Mouse (Mus musculus): Measurements from ENCODE around the gene Tex44. TPM values are rescaled to one million over a fixed set of nuclear protein-coding genes. Genes with fewer than 3 reads are reported as not detected.

The Tex44 gene
- total RNA-seq, 2 experiments from 2014 or later, result not detected

- intact Hi-C loops (cut with DNase I), result no loop called here
- peak in 1 of 2 experiments; percentile 52 for DNase-seq (ENCODE audit: low spot score in 2 of 2)
Measured at GRCm38 (mm10) chr1:86472197-86472952, 46.2 kb downstream of the Tex44 start.

GRCm38 (mm10) chr1:86473109-86473760 is 47.1 kb downstream of the Tex44 start:
- no peak for DNase-seq (ENCODE audit: low spot score in 2 of 2)
- intact Hi-C loops (cut with DNase I), result no loop called here

Other genes starting within 250 kb of the Tex44 start
- gene B3gnt7, start 123.5 kb upstream of the Tex44 start, total RNA-seq (2021), result 1 to 10 TPM; 1.2 to 1.4 TPM
- gene Ncl, start 66.9 kb upstream of the Tex44 start, total RNA-seq (2021), result 100 to 1,000 TPM; 135 to 136 TPM
- gene Nmur1, start 101 bp upstream of the Tex44 start, total RNA-seq (2021), result not detected
- gene Ptma, start 100.4 kb downstream of the Tex44 start, total RNA-seq (2021), result 100 to 1,000 TPM; 359 to 366 TPM
- 10 to 100 TPM; 49.4 to 58.1 TPM for gene Pde6d, start 156.3 kb downstream of the Tex44 start, total RNA-seq (2021)
- gene Cops7b, start 156.6 kb downstream of the Tex44 start, total RNA-seq (2021), result 10 to 100 TPM; 27.5 to 29.6 TPM
- 10 to 100 TPM; 11.2 to 14.1 TPM for gene Nppc, start 244.2 kb downstream of the Tex44 start, total RNA-seq (2021)

All from left cerebral cortex, postnatal 25 days (tissue).